In the genomic region with DNA sequence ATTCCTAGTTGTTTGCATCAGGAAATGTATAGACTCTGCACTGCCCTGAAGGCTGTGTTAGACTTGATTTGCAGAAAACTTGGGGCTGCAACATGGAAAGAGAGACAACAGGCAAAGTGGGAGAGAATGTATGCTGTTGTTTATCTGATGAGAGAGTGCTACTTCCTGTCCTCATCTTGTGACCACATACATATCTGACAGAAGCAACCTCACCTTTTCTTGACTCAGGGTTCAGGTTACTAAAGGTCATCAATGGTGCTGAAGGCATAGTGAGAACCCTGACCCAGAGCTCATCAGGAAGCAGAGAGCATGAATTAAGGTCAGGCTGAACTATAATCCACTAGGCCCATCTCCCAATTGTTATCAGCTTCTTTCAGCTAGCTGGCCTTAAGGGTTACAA, we compare ENCODE assay signal across 15 mouse cellular contexts.
"Had no signal": no experiment of that assay in that cellular context is flagged by ENCODE, and none has a peak within 500 bp of the region (broad histone marks: within the 10 kb centered on the region; RNA-seq: fewer than 3 reads in every experiment).

No protein-coding gene starts in this region.

- DNase-seq: liver, embryonic 13.5 days; liver, postnatal 0 days; lung, adult 2 months; lung, postnatal 14 days; lung, postnatal 36 days; midbrain, embryonic 14.5 days; right cerebral cortex, adult 18-20 months; right cerebral cortex, postnatal 25 days; right cerebral cortex, postnatal 4 days; spleen, adult 18-20 months; thymus, adult 2 months; thymus, postnatal 25 days; thymus, postnatal 4 days had no signal

- ATAC-seq: liver, postnatal 0 days; lung, postnatal 0 days; midbrain, embryonic 16.5 days had no signal
